ENCODE assay signal across 10 mouse cellular contexts in genomic region chr9:117956691-117957090, GRCm38 (mm10).
DNase-seq lines count a peak whose midpoint lies in the region; ATAC-seq and TF ChIP-seq lines count a peak whose summit lies in the region.
"Had no signal": no experiment of that assay in that cellular context is flagged by ENCODE, and none has a peak within 500 bp of the region (broad histone marks: within the 10 kb centered on the region; RNA-seq: fewer than 3 reads in every experiment).

No protein-coding gene starts in this region.

- H3K27ac ChIP-seq in lung, embryonic 14.5 days (ENCODE audit: low read depth): peak overlapping the region; percentile 85
- peak overlapping the region; percentile 9; the same call in 1 of the 2 replicates for H3K27ac ChIP-seq in limb, embryonic 15.5 days
- H3K27ac ChIP-seq in stomach, postnatal 0 days (replicated peaks): peak overlapping the region; percentile 13; the same call in 1 of the 2 replicates

- 0 out of 2 replicates have a peak, but pooled peaks cover 6% of the 10 kb centered on the region for H3K4me1 ChIP-seq in lung, embryonic 14.5 days (ENCODE audit: insufficient read depth)
- H3K4me1 ChIP-seq in limb, embryonic 15.5 days: peaks cover 6% of the 10 kb centered on the region; the same call in 1 of the 2 replicates
- no peaks in the 10 kb centered on the region for H3K4me1 ChIP-seq in stomach, postnatal 0 days (replicated peaks; ENCODE audit: control insufficient read depth, insufficient read depth)

- no peaks in the 10 kb centered on the region for H3K36me3 ChIP-seq in lung, embryonic 14.5 days (ENCODE audit: insufficient read depth)
- no peaks in the 10 kb centered on the region for H3K36me3 ChIP-seq in limb, embryonic 15.5 days
- H3K36me3 ChIP-seq in stomach, postnatal 0 days (ENCODE audit: control insufficient read depth, insufficient read depth, low read length): no peaks in the 10 kb centered on the region

- no peak overlapping the region for H3K4me3 ChIP-seq in lung, embryonic 14.5 days (ENCODE audit: low read depth, low read length)
- H3K4me3 ChIP-seq in limb, embryonic 15.5 days: no peak overlapping the region
- H3K4me3 ChIP-seq in stomach, postnatal 0 days (ENCODE audit: low read depth, low read length): no peak overlapping the region

- peak; percentile 39 for DNase-seq in embryo, embryonic 11 days
- DNase-seq in embryo, embryonic 10 days (ENCODE audit: low spot score): no peak
- peak; percentile 89 for DNase-seq in lung, embryonic 14.5 days
- no peak for DNase-seq in lung, adult 18-20 months
- no peak for DNase-seq in stomach, postnatal 0 days (ENCODE audit: low spot score)
- DNase-seq in adrenal gland, postnatal 36 days: no peak
- DNase-seq: cerebellum, adult 8-10 months; thymus, postnatal 36 days had no signal

- H3K27me3 ChIP-seq in lung, embryonic 14.5 days (ENCODE audit: insufficient read depth, low read length): no peaks in the 10 kb centered on the region
- no peaks in the 10 kb centered on the region for H3K27me3 ChIP-seq in limb, embryonic 15.5 days
- H3K27me3 ChIP-seq in stomach, postnatal 0 days (ENCODE audit: control insufficient read depth, insufficient read depth, low read length): no peaks in the 10 kb centered on the region

- 25% methylated on average over 2 of the region's 2 CpGs for WGBS in lung, embryonic 14.5 days
- 37% methylated on average over 2 of the region's 2 CpGs for WGBS in limb, embryonic 15.5 days
- 29% methylated on average over 2 of the region's 2 CpGs for WGBS in stomach, postnatal 0 days

- peak overlapping the region; percentile 20; the same call in 1 of the 2 replicates for H3K4me2 ChIP-seq in lung, embryonic 14.5 days
- no peak overlapping the region for H3K4me2 ChIP-seq in limb, embryonic 15.5 days
- H3K4me2 ChIP-seq in stomach, postnatal 0 days (replicated peaks; ENCODE audit: low read depth): no peak overlapping the region

- no peak overlapping the region for H3K9ac ChIP-seq in lung, embryonic 14.5 days
- H3K9ac ChIP-seq in limb, embryonic 15.5 days: no peak overlapping the region
- no peak overlapping the region for H3K9ac ChIP-seq in stomach, postnatal 0 days (ENCODE audit: low read length)

- TF ChIP-seq EP300 in stomach, postnatal 0 days (optimal IDR thresholded peaks at IDR 0.05): no peak

- no peaks in the 10 kb centered on the region for H3K9me3 ChIP-seq in lung, embryonic 14.5 days (ENCODE audit: low read depth, low read length)
- H3K9me3 ChIP-seq in limb, embryonic 15.5 days: no peaks in the 10 kb centered on the region
- H3K9me3 ChIP-seq in stomach, postnatal 0 days (ENCODE audit: control insufficient read depth, low read length): no peaks in the 10 kb centered on the region

- ATAC-seq in lung, embryonic 14.5 days (ENCODE audit: insufficient read depth): peak; percentile 74
- ATAC-seq in limb, embryonic 15.5 days (ENCODE audit: insufficient number of reproducible peaks, low FRiP score, low TSS enrichment, low read depth): no peak
- no peak for ATAC-seq in stomach, postnatal 0 days (ENCODE audit: low FRiP score, low TSS enrichment)
- ATAC-seq in granulocyte monocyte progenitor cell, adult 5-6 weeks (replicated peaks; ENCODE audit: poor library complexity, severe bottlenecking): no peak

- TF ChIP-seq CTCF in lung, embryonic 14.5 days (IDR thresholded peaks at IDR 0.05; ENCODE audit: low read depth): no peak
- TF ChIP-seq CTCF in stomach, postnatal 0 days (IDR thresholded peaks at IDR 0.05; ENCODE audit: low read depth): no peak

Comparison
In these comparisons a context has a peak if more than half of its experiments do, and no peak if none do; other contexts are left out.
1. DNase-seq: peak in embryo, embryonic 11 days (single experiment) and lung, embryonic 14.5 days (single experiment); none in embryo, embryonic 10 days (single experiment), lung, adult 18-20 months (0 of 2), stomach, postnatal 0 days (single experiment) and adrenal gland, postnatal 36 days (0 of 2).
2. H3K27ac ChIP-seq: peak in every context shown above with its lines; median percentile 85 in lung, embryonic 14.5 days; 13 in stomach, postnatal 0 days; 9 in limb, embryonic 15.5 days.